Comparison of ENCODE assay signal across 8 mouse cellular contexts in genomic region chr9:107377961-107378512, GRCm38 (mm10). TPM values are rescaled to one million over a fixed set of nuclear protein-coding genes. Genes with fewer than 3 reads are reported as not detected.
DNase-seq lines count a peak whose midpoint lies in the region; ATAC-seq and TF ChIP-seq lines count a peak whose summit lies in the region.

No protein-coding gene starts in this region.

- ATAC-seq in neural tube, embryonic 15.5 days (ENCODE audit: low FRiP score), result peak; percentile 69

- TF ChIP-seq CTCF in heart, adult 2 months (IDR thresholded peaks at IDR 0.05), result peak; percentile 22

- 1% methylated on average over 35 of the region's 35 CpGs for WGBS in heart, adult 2 months
- under 1% methylated on average over 35 of the region's 35 CpGs for WGBS in forebrain, embryonic 10.5 days
- under 1% methylated on average over 35 of the region's 35 CpGs for WGBS in neural tube, embryonic 15.5 days

- no peak for TF ChIP-seq POLR2A in heart, adult 2 months (IDR thresholded peaks at IDR 0.05; ENCODE audit: insufficient read depth, low read depth, low read length)

- intact Hi-C loops in heart, adult 2 months (cut with DNase I), result no loop called here

- H3K4me2 ChIP-seq in neural tube, embryonic 15.5 days, result peak overlapping the region; percentile 68

- no peak overlapping the region for H3K4me3 ChIP-seq in heart, adult 2 months
- H3K4me3 ChIP-seq in forebrain, embryonic 10.5 days, result peak overlapping the region; percentile 57
- H3K4me3 ChIP-seq in neural tube, embryonic 15.5 days (replicated peaks), result peak overlapping the region; percentile 37

- H3K9me3 ChIP-seq in forebrain, embryonic 10.5 days, result no peaks in the 10 kb centered on the region
- H3K9me3 ChIP-seq in neural tube, embryonic 15.5 days (replicated peaks), result no peaks in the 10 kb centered on the region

- no peaks in the 10 kb centered on the region for H3K79me2 ChIP-seq in heart, adult 2 months (replicated peaks; ENCODE audit: control insufficient read depth, insufficient read depth, low read length)

- no peak overlapping the region for H3K27ac ChIP-seq in heart, adult 2 months
- H3K27ac ChIP-seq in forebrain, embryonic 10.5 days, result peak overlapping the region; percentile 54
- peak overlapping the region; percentile 84 for H3K27ac ChIP-seq in neural tube, embryonic 15.5 days (replicated peaks)

- no peak for DNase-seq in heart, adult 2 months
- no peak for DNase-seq in heart, adult 8-10 months (ENCODE audit: low spot score)
- DNase-seq in brain, adult 2 months (ENCODE audit: low read depth, low spot score), result peak; percentile 63
- peak; percentile 55 for DNase-seq in forebrain, embryonic 10.5 days (ENCODE audit: extremely low spot score, low spot score)
- DNase-seq in kidney, postnatal 4 days, result peak; percentile 63 to 77
- no peak for DNase-seq in gastrocnemius, postnatal 10 days
- DNase-seq in frontal cortex, postnatal 36 days (ENCODE audit: low spot score in 2 of 2), result no peak

- H3K36me3 ChIP-seq in heart, adult 2 months (ENCODE audit: control insufficient read depth, insufficient read depth, low read length), result no peaks in the 10 kb centered on the region
- no peaks in the 10 kb centered on the region for H3K36me3 ChIP-seq in forebrain, embryonic 10.5 days (replicated peaks)
- H3K36me3 ChIP-seq in neural tube, embryonic 15.5 days, result no peaks in the 10 kb centered on the region

- no peak overlapping the region for H3K9ac ChIP-seq in heart, adult 2 months (ENCODE audit: low read depth, low read length)
- peak overlapping the region; percentile 45 for H3K9ac ChIP-seq in neural tube, embryonic 15.5 days (replicated peaks)

- no peak for TF ChIP-seq EP300 in heart, adult 2 months (IDR thresholded peaks at IDR 0.05; ENCODE audit: insufficient read depth, low read depth, low read length)

- no peaks in the 10 kb centered on the region for H3K4me1 ChIP-seq in heart, adult 2 months (ENCODE audit: control insufficient read depth, insufficient read depth, low read length)
- peaks cover 33% of the 10 kb centered on the region for H3K4me1 ChIP-seq in forebrain, embryonic 10.5 days
- peaks cover 36% of the 10 kb centered on the region for H3K4me1 ChIP-seq in neural tube, embryonic 15.5 days

- H3K27me3 ChIP-seq in heart, adult 2 months (ENCODE audit: control insufficient read depth, insufficient read depth, low read length), result peaks cover 10% of the 10 kb centered on the region
- H3K27me3 ChIP-seq in forebrain, embryonic 10.5 days (ENCODE audit: poor library complexity, severe bottlenecking), result peaks cover 99% of the 10 kb centered on the region
- H3K27me3 ChIP-seq in neural tube, embryonic 15.5 days (replicated peaks), result peaks cover 16% of the 10 kb centered on the region

RNA-seq across cellular contexts. Expression of gene Cacna2d2, which starts 21.4 kb away (rescaled TPM):
- 10 to 100 TPM; 12.9 to 14.1 TPM for total RNA-seq in heart, adult 2 months (2021)
- polyA plus RNA-seq in heart, adult 2 months (2012; rRNA removed), result 10.5 and 13.3 TPM in 2 replicates
- total RNA-seq in heart, adult 8-10 months (2022), result 10 to 100 TPM; 10.4 to 18.4 (median 12.3) TPM
- polyA plus RNA-seq in forebrain, embryonic 10.5 days (2016; fragmentation: Nextera tagmentation; extraction: Ambion mirVana), result 1.0 and 1.2 TPM in 2 replicates
- 7.6 and 9.8 TPM in 2 replicates for polyA plus RNA-seq in neural tube, embryonic 15.5 days (2015; fragmentation: Nextera tagmentation; extraction: Ambion mirVana)
- 1 to 10 TPM; 2.1 to 2.4 TPM for total RNA-seq in gastrocnemius, postnatal 10 days (2021)

RNA-seq across cellular contexts. Expression of gene 6430571L13Rik, which starts 37.6 kb away (rescaled TPM):
- total RNA-seq in heart, adult 2 months (2021), result 1 to 10 TPM; 5.2 to 6.5 TPM
- polyA plus RNA-seq in heart, adult 2 months (2012; rRNA removed), result 4.1 and 5.0 TPM in 2 replicates
- 10 to 100 TPM in 1 of 4 experiments, 1 to 10 TPM in 3; 5.6 to 10.3 (median 6.4) TPM for total RNA-seq in heart, adult 8-10 months (2022)
- 1.0 and 1.6 TPM in 2 replicates for polyA plus RNA-seq in forebrain, embryonic 10.5 days (2016; fragmentation: Nextera tagmentation; extraction: Ambion mirVana)
- 7.8 and 9.1 TPM in 2 replicates for polyA plus RNA-seq in neural tube, embryonic 15.5 days (2015; fragmentation: Nextera tagmentation; extraction: Ambion mirVana)
- total RNA-seq in gastrocnemius, postnatal 10 days (2021), result 10 to 100 TPM; 29.4 to 54.7 TPM

RNA-seq across cellular contexts. Expression of gene Hemk1, which starts 39.9 kb away (rescaled TPM):
- total RNA-seq in heart, adult 2 months (2021), result 10 to 100 TPM; 21.2 to 21.4 TPM
- polyA plus RNA-seq in heart, adult 2 months (2012; rRNA removed), result 30.3 and 37.0 TPM in 2 replicates
- total RNA-seq in heart, adult 8-10 months (2022), result 10 to 100 TPM; 17.3 to 24.0 (median 19.9) TPM
- polyA plus RNA-seq in forebrain, embryonic 10.5 days (2016; fragmentation: Nextera tagmentation; extraction: Ambion mirVana), result 13.5 and 13.7 TPM in 2 replicates
- 16.3 and 18.2 TPM in 2 replicates for polyA plus RNA-seq in neural tube, embryonic 15.5 days (2015; fragmentation: Nextera tagmentation; extraction: Ambion mirVana)
- total RNA-seq in gastrocnemius, postnatal 10 days (2021), result 10 to 100 TPM; 12.8 to 14.4 TPM

Comparison
In these comparisons a context has a peak if more than half of its experiments do, and no peak if none do; other contexts are left out.
1. DNase-seq: peak in brain, adult 2 months (single experiment), forebrain, embryonic 10.5 days (single experiment) and kidney, postnatal 4 days (2 of 2); none in heart, adult 2 months (0 of 2), heart, adult 8-10 months (single experiment), gastrocnemius, postnatal 10 days (single experiment) and frontal cortex, postnatal 36 days (0 of 2).